Mouse (Mus musculus) gastrocnemius, postnatal 4 days (tissue): ENCODE results near the gene Olfr1394. TPM values are rescaled to one million over a fixed set of nuclear protein-coding genes. Genes with fewer than 3 reads are reported as not detected.
"Not testable (repeated sequence)": the region's sequence is repeated elsewhere in the genome, so short reads cannot be mapped to it uniquely, and the experiment has no call there.

Experiments used
- DNase-seq, 2 experiments: peaks; one replicate each; pipeline ENCODE4 v3.0.0; 2021 to 2022; ENCODE audit warnings: low spot score in 2 of 2, mixed read lengths in 2 of 2
- long read RNA-seq, 2 experiments: library from polyadenylated mRNA; stranded (forward); transcript quantifications; one replicate each; pipeline ENCODE4 v2.0.0; 2021
- total RNA-seq, 2 experiments: library from RNA; stranded (reverse); gene quantifications; 2 replicates each; pipeline ENCODE4 v1.2.3; 2021

Gene Olfr1394
- total RNA-seq, result not detected
- long read RNA-seq, experiment 1, result 0 reads
- long read RNA-seq, experiment 2, result 0 reads

DNA sequence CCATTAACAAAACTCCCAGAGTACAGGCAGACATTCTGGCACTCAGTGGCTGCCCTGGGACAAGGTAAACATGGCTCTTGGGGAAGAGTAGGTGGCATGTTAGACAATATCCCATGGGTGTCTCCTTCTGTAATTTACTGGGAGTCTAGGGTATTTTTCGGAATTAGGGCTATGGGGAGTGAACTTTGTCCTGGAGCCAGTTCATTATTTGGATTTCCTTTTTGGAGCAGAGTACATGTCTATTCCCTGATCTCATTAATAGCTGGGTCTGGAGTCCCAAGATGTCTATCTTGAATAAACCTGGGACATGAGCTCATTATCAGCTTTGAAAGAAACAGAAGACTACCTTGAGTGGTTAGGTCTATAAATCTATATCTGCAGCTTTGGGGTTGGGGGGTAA is at the start of gene Olfr1394:
Gene Olfr1394, plus strand, starts transcription at position 301 of the 400 bp plus-strand sequence.
- no peak for DNase-seq

DNA sequence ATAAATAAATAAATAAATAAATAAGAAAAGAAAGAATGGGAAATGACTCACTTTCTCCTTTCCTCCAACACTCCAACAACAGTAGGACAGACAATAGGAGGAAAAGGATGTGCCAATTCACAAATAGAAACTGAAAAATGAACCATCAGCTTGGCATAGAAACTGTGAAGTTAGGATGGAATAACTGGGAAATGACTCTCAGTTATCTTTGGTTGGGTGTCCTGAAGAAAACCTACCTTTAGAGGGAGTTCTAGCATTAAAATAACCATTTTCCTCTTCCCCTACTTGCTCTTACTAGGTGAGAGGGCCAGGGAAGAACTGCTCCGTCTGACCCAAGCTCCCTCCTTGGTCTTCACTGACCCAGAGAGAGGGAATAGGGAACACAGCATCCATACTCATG is 48.4 kb upstream of the Olfr1394 start:
- no peak for DNase-seq

- DNase-seq, result no peak
These were observed 46.3 kb upstream of the Olfr1394 start for GRCm38 (mm10) chr11:49107650-49108537.

- DNase-seq, result no peak
These were observed 45.3 kb upstream of the Olfr1394 start for GRCm38 (mm10) chr11:49108833-49109232.

DNA sequence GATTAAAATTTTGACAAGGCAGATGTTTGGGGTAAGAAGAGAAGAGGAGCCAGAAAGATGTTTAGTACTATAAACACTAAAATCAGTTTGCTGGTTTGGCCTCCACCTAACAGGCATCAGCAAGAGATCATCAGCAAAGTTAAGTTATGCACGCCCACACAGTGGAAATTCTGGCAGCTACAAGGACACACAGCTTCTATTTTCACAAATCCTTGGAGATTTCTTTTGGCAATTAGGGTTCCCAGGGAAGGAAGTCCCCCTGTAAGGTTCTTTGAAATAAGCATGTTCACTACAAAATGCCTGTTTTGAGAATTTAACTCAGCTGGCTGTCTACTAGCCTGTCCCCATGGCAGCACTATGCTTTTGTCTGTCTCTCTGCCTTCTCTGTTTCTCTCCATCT is 43.2 kb upstream of the Olfr1394 start:
- DNase-seq, result no peak

DNA sequence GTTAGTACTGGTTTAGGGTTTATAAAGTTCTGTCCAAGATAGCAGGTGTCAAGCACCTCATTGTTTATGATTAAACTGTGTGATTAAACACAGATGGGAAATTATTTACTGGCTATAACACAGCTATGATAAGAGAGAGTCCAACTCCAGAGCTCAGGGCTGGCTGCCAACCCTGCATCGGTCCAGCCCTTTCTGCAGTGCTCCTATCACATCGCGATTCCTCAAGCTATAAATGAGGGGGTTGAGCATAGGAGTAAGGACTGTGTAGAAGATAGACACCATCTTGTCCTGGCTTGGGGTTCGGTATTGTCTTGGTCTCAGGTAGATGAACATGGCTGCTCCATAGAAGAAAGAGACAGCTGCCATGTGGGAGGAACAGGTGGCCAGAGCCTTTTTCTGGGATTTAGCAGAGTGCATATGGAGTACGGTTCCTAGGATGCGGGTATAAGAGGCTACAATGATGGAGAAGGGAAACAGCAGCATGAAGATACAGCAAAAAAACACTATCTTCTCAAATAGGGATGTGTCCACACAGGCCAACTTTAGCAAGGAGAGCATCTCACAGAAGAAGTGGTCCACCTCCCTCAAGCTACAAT is 41.5 kb upstream of the Olfr1394 start:
- DNase-seq, result no peak

GRCm38 (mm10) chr11:49114158-49114557 is 40.0 kb upstream of the Olfr1394 start:
- no peak for DNase-seq

DNA sequence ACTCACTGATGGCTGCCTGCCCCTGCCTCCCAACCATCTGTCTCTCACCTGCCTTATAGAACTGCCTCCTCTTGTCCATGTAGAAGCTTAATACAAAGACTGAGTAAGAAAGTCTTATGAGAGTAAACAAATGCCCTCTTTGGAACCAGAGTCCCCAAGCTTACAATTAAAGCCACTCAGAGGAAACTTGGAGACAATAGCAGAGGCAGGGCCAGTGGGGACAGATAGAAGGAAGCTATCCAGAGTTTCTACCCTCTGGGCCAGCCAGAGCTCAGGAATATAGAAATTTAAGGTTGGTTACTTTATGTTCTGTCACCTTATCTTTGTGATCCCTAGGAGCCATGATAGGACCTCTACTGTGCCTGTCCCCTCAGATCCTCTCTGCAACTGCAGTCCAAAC is 39.4 kb upstream of the Olfr1394 start, which contains the start of gene Olfr1396:
Gene Olfr1396, minus strand, starts transcription at position 101 of the 400 bp plus-strand sequence.
- DNase-seq, result no peak

DNA sequence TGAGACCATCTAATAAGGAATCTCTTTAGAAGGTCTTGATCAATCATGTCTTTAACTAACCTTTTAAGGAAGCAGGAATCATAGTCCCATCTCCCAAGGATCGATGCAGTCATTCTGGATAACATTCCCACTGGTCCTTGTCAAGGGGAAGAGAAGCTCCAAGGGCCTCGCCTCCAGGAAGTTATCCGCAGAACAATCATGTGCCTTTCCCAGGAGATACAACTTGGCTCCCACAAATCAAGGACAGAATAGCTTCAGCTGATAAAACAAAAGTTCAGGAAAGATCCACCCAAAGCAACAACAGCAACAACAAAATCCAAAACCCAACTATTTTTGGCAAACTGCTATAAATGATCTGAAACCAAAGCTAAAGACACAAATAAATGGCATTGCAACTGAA is 34.5 kb upstream of the Olfr1394 start:
- no peak for DNase-seq

DNA sequence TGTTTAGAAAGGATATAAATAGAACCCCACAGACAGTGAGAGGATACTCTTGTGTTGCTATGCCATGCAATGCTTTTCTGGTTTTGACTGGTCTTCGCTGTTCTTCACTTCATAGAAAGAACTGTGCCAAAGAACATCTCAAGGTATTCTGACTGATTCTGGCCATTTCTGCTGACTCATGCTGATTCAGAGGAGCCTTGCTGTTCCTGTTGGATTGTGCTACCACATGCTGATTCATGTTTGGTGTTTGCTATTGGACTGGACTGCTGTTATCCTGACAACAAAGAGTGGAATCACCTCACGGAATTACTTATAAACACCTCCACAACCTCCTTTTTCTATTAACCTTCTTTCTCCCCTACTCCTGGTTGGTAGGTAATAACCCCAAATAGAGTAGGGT is 30.0 kb upstream of the Olfr1394 start:
- DNase-seq, result no peak

DNA sequence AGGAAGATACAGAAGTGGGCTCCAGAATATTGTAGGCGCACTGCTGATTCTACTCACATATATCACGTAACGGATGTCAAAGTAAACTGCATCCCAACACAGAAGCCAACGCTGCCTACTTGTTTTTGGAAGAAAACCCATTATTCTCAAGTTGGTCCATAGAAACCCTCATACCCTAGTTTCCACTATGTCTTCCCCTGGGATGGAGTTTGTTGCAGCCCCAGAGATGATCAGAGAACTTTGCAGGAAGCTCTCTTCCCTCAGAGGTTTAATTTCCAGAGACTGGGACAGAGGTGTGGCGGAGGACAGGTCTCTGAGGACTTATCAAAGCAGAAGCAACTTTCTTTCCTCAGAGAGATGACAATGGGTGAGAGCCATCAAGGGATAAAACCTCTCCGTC is 12.2 kb upstream of the Olfr1394 start, which contains the start of gene Olfr1395:
Gene Olfr1395, plus strand, starts transcription at position 301 of the 400 bp plus-strand sequence.
- DNase-seq, result no peak

- DNase-seq, result no peak
These were observed 2.9 kb downstream of the Olfr1394 start for GRCm38 (mm10) chr11:49156821-49157814.

- peak in 1 of 2 experiments; percentile 24 for DNase-seq
These were observed 14.8 kb downstream of the Olfr1394 start for GRCm38 (mm10) chr11:49168839-49169611.

GRCm38 (mm10) chr11:49170576-49170975 is 16.4 kb downstream of the Olfr1394 start:
- DNase-seq, result no peak

DNA sequence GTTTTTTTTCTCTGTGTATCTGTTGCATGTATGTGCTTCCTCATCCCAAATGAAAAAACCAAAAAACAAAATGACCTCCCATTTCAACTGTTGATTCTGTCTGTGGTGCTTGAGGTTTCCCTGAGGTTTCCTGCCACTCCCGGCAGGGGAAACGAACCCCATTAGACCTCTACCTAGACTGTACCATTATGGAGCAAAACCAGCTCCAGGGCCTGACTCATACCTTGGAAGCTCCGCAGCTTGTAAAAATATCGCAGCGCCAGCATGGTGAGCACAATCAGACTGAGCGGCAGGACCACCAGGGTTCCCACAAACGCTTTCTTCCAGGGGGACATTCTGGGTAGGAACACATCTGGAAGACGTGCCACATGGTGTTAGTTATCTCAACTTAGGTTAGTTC is 21.2 kb downstream of the Olfr1394 start:
- no peak for DNase-seq

DNA sequence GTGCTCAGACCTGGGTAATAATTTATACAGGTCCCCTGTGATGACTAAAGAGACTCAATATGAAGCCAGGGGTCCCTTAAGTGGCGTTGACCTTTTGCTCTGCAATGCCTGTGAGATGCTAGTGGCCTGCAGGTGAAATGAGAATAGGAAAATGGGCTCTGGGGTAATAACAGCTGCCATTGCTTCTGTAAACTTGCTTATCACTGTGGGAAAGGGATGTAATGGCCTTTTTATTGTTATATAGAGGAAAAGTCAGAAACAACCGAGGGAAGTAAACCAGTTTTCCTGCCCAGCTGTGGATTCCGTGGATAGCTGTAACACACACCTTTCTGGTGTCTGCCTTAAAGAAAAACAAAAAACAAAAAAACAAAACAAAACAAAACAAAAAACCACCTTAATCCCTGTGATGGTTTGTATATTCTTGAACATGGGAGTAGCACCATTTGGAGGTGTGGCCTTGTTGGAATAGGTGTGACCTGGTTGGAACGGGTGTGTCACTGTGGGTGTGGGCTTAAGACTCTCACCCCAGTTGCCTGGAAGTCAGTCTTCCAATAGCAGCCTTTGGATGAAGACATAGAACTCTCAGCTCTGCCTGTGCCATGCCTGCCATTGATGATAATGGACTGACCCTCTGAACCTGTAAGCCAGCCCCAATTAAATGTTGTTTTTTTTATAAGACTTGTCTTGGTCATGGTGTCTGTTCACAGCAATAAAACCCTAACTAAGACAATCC is 22.0 kb downstream of the Olfr1394 start:
- not testable (repeated sequence) for DNase-seq

GRCm38 (mm10) chr11:49183172-49183571 is 29.0 kb downstream of the Olfr1394 start:
- no peak for DNase-seq

GRCm38 (mm10) chr11:49186452-49186851 is 32.3 kb downstream of the Olfr1394 start:
- no peak for DNase-seq

GRCm38 (mm10) chr11:49186955-49187488 is 32.8 kb downstream of the Olfr1394 start, which contains the start of gene Btnl9:
Btnl9 (minus strand) TSS chr11:49187159.
- DNase-seq, result no peak
